Mouse (Mus musculus) neural tube, embryonic 14.5 days (tissue): ENCODE data around the gene Rhbg. TPM values are rescaled to one million over a fixed set of nuclear protein-coding genes. Genes with fewer than 3 reads are reported as not detected.
"Not testable (repeated sequence)": the region's sequence is repeated elsewhere in the genome, so short reads cannot be mapped to it uniquely, and the experiment has no call there.

Experiments used
- ATAC-seq: fragments of 200-750 bp; cut with Nextera tagmentation; 2 replicates; pipeline ENCODE4 v1.8.0; 2017; ENCODE audit warnings: low read depth, mild to moderate bottlenecking, moderate TSS enrichment, moderate library complexity
- H3K27ac ChIP-seq: fragments of 300-500 bp; sonication (generic); 2 replicates; pipeline ENCODE4 v1.5.1; 2014; ENCODE audit warnings: low read depth, mild to moderate bottlenecking, control low read depth, low read length, moderate library complexity, mixed read lengths
- H3K27me3 ChIP-seq: fragments of 300-500 bp; sonication (generic); 2 replicates; pipeline ENCODE4 v1.6.1; 2014; ENCODE audit warnings: low read length; ENCODE audit not compliant: control insufficient read depth, insufficient read depth
- H3K36me3 ChIP-seq: fragments of 300-500 bp; sonication (generic); 2 replicates; pipeline ENCODE4 v1.6.1; 2014; ENCODE audit warnings: low read length, mixed read lengths; ENCODE audit not compliant: control insufficient read depth, insufficient read depth
- H3K4me1 ChIP-seq: fragments of 300-500 bp; sonication (generic); 2 replicates; pipeline ENCODE4 v1.6.1; 2014; ENCODE audit warnings: low read length; ENCODE audit not compliant: control insufficient read depth, insufficient read depth
- H3K4me2 ChIP-seq: fragments of 300-500 bp; sonication (generic); 2 replicates; pipeline ENCODE4 v1.6.1; 2014; ENCODE audit warnings: mild to moderate bottlenecking, low read depth, low read length, control low read depth
- H3K4me3 ChIP-seq: fragments of 300-500 bp; sonication (generic); 2 replicates; pipeline ENCODE4 v1.5.1; 2014; ENCODE audit warnings: low read depth, low read length, control low read depth, mixed read lengths
- H3K9ac ChIP-seq: fragments of 300-500 bp; sonication (generic); replicated peaks from 2 replicates; pipeline ENCODE4 v1.6.1; 2014; ENCODE audit warnings: low read depth, mild to moderate bottlenecking, control low read depth, low read length, mixed read lengths
- H3K9me3 ChIP-seq: fragments of 300-500 bp; sonication (generic); 2 replicates; pipeline ENCODE4 v1.6.1; 2016; ENCODE audit warnings: low read length; ENCODE audit not compliant: control insufficient read depth
- WGBS: fragments of 180-500 bp; shearing (Covaris S2); extraction: QIAGEN DNeasy Blood & Tissue Kit; methylation state at CpG from one replicate; pipeline ENCODE4 v1.1.7; 2014; 5-methylcytosine and 5-hydroxymethylcytosine counted together
- polyA plus RNA-seq: library from polyadenylated mRNA; unstranded; fragments of >200 nt; fragmentation: Nextera tagmentation; extraction: Ambion mirVana; gene quantifications from 2 replicates; pipeline ENCODE4 v1.2.1, GENCODE M21; 2014

Rhbg gene
- polyA plus RNA-seq = 0.51 and 0.85 TPM in 2 replicates

DNA sequence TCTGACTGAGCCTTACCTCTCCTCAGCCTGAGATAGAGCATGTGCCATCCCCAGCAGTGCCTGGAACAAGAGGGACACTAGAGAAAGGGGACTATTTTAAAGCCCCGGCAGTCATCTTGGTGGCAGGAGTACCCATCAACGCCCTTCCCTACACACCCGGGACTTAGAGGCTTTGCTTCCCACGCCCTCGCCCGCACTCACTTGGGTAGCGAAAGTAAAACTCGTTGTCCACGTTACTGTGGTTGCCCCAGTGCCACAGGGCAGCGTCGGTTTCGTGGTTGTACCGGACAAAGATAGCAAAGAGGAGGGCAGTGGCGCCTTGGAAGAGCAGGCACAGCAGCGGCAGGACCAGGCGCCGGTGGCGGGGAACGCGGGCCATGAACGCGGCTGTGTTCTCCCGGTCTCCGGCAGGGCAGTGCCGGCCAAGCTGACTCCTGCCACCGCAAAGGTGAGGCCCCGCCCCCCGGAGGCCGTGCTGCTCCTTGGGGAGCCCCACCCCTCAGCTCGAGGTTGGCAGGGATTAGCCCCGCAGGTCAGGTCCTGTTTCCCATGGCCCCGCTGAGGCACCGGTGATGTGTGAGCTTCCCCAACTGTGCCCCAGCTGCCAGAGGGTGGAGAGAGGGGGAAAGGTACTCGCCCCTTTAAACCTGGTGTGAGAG, at the start of gene Rhbg:
Gene Rhbg, minus strand, starts transcription at position 442 of the 659 bp plus-strand sequence.
- no peaks in the 10 kb centered on the region for H3K4me1 ChIP-seq
- 4% methylated on average over 34 of the region's 34 CpGs for WGBS
- H3K4me2 ChIP-seq = peak within 1 kb of the TSS; percentile 50

DNA sequence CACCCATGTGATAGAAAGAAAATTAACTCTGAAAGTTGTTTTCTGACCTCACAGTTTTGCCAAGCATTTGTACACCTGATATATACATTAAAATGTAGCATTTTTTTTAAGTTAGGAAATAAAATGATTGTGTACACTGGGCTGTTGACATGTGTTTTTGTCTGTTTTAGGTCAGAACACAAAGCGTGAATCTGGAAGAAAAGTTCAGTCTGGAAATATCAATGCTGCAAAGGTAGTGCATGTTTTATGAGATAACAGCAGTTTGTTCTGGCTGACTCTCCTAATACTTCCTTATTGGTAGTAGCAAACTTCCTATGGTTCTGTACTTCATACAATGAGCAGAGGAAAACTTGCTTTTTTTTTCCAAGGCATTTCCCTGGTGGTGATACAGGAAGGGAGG, 44.7 kb upstream of the Rhbg start:
- no peak overlapping the region for H3K27ac ChIP-seq
- H3K27me3 ChIP-seq = no peaks in the 10 kb centered on the region
- ATAC-seq = no peak
- H3K4me3 ChIP-seq = no peak overlapping the region
- H3K36me3 ChIP-seq = peaks cover 45% of the 10 kb centered on the region
- H3K4me1 ChIP-seq = peaks cover 15% of the 10 kb centered on the region
- H3K9ac ChIP-seq = no peak overlapping the region
- H3K9me3 ChIP-seq = no peaks in the 10 kb centered on the region
- H3K4me2 ChIP-seq = no peak overlapping the region
- WGBS = 91% methylated on average over 1 of the region's 1 CpGs

More for the DNA sequence above, at the start of gene Rhbg:
- H3K36me3 ChIP-seq = no peaks in the 10 kb centered on the region
- no peak within 1 kb of the TSS for H3K27ac ChIP-seq
- no peaks in the 10 kb centered on the region for H3K9me3 ChIP-seq
- H3K9ac ChIP-seq = peak within 1 kb of the TSS; percentile 49
- peak within 1 kb of the TSS; percentile 17 for H3K4me3 ChIP-seq
- H3K27me3 ChIP-seq = no peaks in the 10 kb centered on the region
- no peak for ATAC-seq

DNA sequence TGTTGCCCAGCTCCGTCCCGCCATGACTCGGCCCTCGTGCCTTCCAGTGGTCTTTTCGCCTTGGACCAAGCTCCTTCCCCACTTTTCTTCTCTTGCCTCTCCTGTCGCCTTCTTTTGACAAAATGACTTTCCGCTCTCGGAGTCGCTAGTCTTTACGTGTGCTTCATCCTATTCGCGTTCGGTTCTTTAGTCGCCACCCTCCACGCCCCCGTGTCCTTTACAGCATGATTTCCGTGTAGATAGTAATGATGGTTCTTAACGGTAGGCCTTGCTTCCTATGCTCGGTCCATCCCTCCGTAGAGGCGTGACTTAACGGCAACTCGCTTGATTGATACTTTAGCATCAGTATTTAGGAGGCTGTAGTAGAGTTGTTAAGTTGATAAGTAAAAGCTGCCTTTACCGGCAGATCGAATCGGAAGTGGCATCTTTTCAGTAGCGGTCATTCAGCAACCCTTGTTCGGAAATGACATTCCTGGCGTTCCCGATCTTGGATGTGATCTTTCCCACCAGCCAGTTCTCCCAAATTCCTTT, 42.9 kb upstream of the Rhbg start:
- Histone ChIP-seq H3K4me3 (peak overlapping the region; percentile 72), H3K4me2 (peak overlapping the region; percentile 47), H3K9me3 (no peaks in the 10 kb centered on the region), H3K9ac (peak overlapping the region; percentile 82), H3K27ac (peak overlapping the region; percentile 89), H3K36me3 (peaks cover 28% of the 10 kb centered on the region), H3K4me1 (peaks cover 15% of the 10 kb centered on the region), H3K27me3 (no peaks in the 10 kb centered on the region)
- ATAC-seq = no peak
- WGBS = under 1% methylated on average over 30 of the region's 30 CpGs

- H3K27ac ChIP-seq = peak within 1 kb of the TSS; percentile 89
- H3K4me1 ChIP-seq = peaks cover 15% of the 10 kb centered on the region
- H3K36me3 ChIP-seq = peaks cover 24% of the 10 kb centered on the region
- H3K27me3 ChIP-seq = no peaks in the 10 kb centered on the region
- peak; percentile 99 for ATAC-seq
- WGBS = under 1% methylated on average over 44 of the region's 44 CpGs
- peak within 1 kb of the TSS; percentile 72 for H3K4me3 ChIP-seq
- H3K9ac ChIP-seq = peak within 1 kb of the TSS; percentile 82
- H3K4me2 ChIP-seq = peak within 1 kb of the TSS; percentile 60
- no peaks in the 10 kb centered on the region for H3K9me3 ChIP-seq
Observed at GRCm38 (mm10) chr3:88296561-88297318, 42.2 kb upstream of the Rhbg start, which contains the start of the genes Tsacc and Cct3. Tsacc (minus strand) TSS chr3:88296999. Cct3 (plus strand) TSS chr3:88297116.

DNA sequence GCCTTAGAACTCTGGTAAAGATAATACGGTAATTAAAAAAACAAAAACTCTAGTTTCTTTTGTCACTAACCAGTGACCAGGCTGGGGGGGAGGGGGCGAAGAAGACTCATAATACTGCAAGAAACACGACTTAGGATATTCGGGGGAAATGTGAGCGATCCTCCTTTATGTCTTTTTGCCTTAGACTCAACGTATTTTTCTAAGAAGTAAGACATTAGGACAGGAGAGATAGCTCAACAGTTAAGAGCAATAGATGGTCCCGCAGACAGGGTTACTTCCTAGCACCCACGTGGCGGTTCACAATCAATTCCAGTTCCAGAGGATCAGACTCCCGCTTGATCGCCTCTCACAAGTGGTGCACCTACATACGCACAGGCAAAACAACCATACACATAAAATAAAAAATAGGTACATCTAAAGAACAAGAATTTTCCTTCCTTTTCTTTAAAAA, 41.6 kb upstream of the Rhbg start:
- H3K27ac ChIP-seq = peak overlapping the region; percentile 88
- peaks cover 15% of the 10 kb centered on the region for H3K4me1 ChIP-seq
- H3K4me2 ChIP-seq = peak overlapping the region; percentile 60
- no peaks in the 10 kb centered on the region for H3K27me3 ChIP-seq
- H3K9me3 ChIP-seq = no peaks in the 10 kb centered on the region
- 2% methylated on average over 12 of the region's 12 CpGs for WGBS
- H3K36me3 ChIP-seq = peaks cover 18% of the 10 kb centered on the region
- peak; percentile 30 for ATAC-seq
- peak overlapping the region; percentile 44 for H3K9ac ChIP-seq
- peak overlapping the region; percentile 72 for H3K4me3 ChIP-seq

DNA sequence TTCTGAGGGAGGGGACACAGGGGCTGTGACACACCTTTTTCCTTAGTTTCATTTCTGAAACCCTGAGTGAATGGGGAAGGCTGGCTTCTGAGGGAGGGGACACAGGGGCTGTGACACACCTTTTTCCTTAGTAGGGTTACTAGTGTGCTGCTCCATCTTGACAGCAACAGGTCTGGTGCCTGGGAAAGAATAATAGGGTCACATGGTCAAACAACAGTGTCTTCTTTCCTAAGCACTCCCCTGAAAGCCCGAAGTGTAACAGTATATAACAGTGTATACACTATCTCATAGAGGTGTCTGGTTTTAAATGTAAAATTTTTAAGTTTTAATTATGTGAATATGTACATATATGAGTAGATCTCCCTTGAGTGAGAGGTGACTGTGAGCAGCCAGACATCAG, 40.8 kb upstream of the Rhbg start:
- not testable (repeated sequence) for H3K9ac ChIP-seq, H3K27ac ChIP-seq, H3K4me3 ChIP-seq, H3K36me3 ChIP-seq, ATAC-seq, H3K4me2 ChIP-seq, H3K9me3 ChIP-seq, H3K27me3 ChIP-seq
- 54% methylated on average over 1 of the region's 1 CpGs for WGBS
- H3K4me1 ChIP-seq = peaks cover 15% of the 10 kb centered on the region

DNA sequence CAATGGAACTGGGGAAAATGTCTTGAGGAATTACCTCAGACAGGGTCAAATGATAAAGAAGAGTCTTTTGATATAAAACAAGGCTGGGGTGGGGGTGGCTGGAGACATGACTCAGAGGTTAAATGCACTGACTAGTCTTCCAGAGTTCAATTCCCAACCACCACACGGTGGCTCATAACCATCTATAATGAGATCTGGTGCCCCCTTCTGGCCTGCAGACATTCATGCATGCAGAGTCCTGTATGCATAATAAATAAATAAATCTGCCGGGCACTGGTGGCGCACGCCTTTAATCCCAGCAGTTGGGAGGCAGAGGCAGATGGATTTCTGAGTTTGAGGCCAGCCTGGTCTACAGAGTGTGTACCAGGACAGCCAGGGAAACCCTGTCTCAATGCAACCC, 37.5 kb upstream of the Rhbg start:
- no peaks in the 10 kb centered on the region for H3K9me3 ChIP-seq
- H3K4me3 ChIP-seq = no peak overlapping the region
- H3K27me3 ChIP-seq = no peaks in the 10 kb centered on the region
- H3K4me2 ChIP-seq = no peak overlapping the region
- H3K9ac ChIP-seq = no peak overlapping the region
- ATAC-seq = no peak
- H3K27ac ChIP-seq = no peak overlapping the region
- H3K36me3 ChIP-seq = no peaks in the 10 kb centered on the region
- WGBS = 41% methylated on average over 4 of the region's 4 CpGs
- 0 out of 2 replicates have a peak, but pooled peaks cover 4% of the 10 kb centered on the region for H3K4me1 ChIP-seq

GRCm38 (mm10) chr3:88288133-88288713, 33.7 kb upstream of the Rhbg start:
- not testable (repeated sequence) for H3K9me3 ChIP-seq, H3K4me3 ChIP-seq, H3K36me3 ChIP-seq, H3K27ac ChIP-seq, H3K4me1 ChIP-seq, H3K9ac ChIP-seq, H3K27me3 ChIP-seq, ATAC-seq, H3K4me2 ChIP-seq
- WGBS = 77% methylated on average over 7 of the region's 10 CpGs
